Mouse (Mus musculus): ENCODE measurements around the gene Rhd. TPM values are rescaled to one million over a fixed set of nuclear protein-coding genes. Genes with fewer than 3 reads are reported as not detected.

The Rhd gene
- polyA plus RNA-seq, 1 experiment: 1.6 TPM

- no peak for TF ChIP-seq POLR2A (IDR thresholded peaks at IDR 0.05; ENCODE audit: control insufficient read depth, low read depth, low read length)
- peak; percentile 56 for TF ChIP-seq CTCF (IDR thresholded peaks at IDR 0.05; ENCODE audit: control insufficient read depth, insufficient read depth, insufficient replicate concordance, low read depth, low read length)
- Histone ChIP-seq H3K4me3 (ENCODE audit: control insufficient read depth, low read depth, low read length) (peak overlapping the region; percentile 64), H3K27ac (ENCODE audit: control insufficient read depth, insufficient read depth, low read depth, low read length) (no peak overlapping the region), H3K27me3 (ENCODE audit: control insufficient read depth, insufficient read depth, low read length) (no peaks in the 10 kb centered on the region), H3K36me3 (ENCODE audit: control insufficient read depth, insufficient read depth, low read length) (no peaks in the 10 kb centered on the region), H3K4me1 (ENCODE audit: control insufficient read depth, insufficient read depth, low read length) (peaks cover 6% of the 10 kb centered on the region)
Measured at GRCm38 (mm10) chr4:134879410-134879981, 15.2 kb downstream of the Rhd start.

DNA sequence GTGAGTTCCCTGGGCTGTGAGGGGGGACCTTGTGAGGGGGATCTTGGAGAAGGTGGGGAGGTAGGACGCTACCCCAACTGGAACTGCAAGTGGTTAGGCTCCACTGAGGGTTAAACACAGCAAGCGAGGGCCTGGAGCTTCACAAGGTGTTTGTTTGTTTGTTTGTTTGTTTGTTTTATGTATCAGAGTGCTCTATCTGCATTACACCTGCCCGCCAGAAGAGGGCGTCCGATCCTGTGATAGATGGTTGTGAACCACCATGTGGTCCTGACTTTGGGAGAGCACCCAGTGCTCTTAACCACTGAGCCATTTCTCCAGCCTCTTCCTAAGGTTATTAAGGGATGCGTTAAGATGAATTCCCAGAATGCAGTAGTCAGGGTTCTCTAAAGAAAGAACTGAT, 15.7 kb downstream of the Rhd start:
- H3K27me3 ChIP-seq (ENCODE audit: control insufficient read depth, insufficient read depth, low read length): no peaks in the 10 kb centered on the region
- no peaks in the 10 kb centered on the region for H3K36me3 ChIP-seq (ENCODE audit: control insufficient read depth, insufficient read depth, low read length)
- no peak overlapping the region for H3K27ac ChIP-seq (ENCODE audit: control insufficient read depth, insufficient read depth, low read depth, low read length)
- no peak overlapping the region for H3K4me3 ChIP-seq (ENCODE audit: control insufficient read depth, low read depth, low read length)
- peaks cover 6% of the 10 kb centered on the region for H3K4me1 ChIP-seq (ENCODE audit: control insufficient read depth, insufficient read depth, low read length)
- peak; percentile 59; the same call in 1 of the 2 replicates for TF ChIP-seq CTCF (IDR thresholded peaks at IDR 0.05; ENCODE audit: control insufficient read depth, insufficient read depth, insufficient replicate concordance, low read depth, low read length)
- TF ChIP-seq POLR2A (IDR thresholded peaks at IDR 0.05; ENCODE audit: control insufficient read depth, low read depth, low read length): no peak

GRCm38 (mm10) chr4:134883266-134883665, 18.9 kb downstream of the Rhd start:
- H3K4me1 ChIP-seq (ENCODE audit: control insufficient read depth, insufficient read depth, low read length): peaks cover 6% of the 10 kb centered on the region
- TF ChIP-seq POLR2A (IDR thresholded peaks at IDR 0.05; ENCODE audit: control insufficient read depth, low read depth, low read length) (no peak), CTCF (IDR thresholded peaks at IDR 0.05; ENCODE audit: control insufficient read depth, insufficient read depth, insufficient replicate concordance, low read depth, low read length) (peak; percentile 72; the same call in 1 of the 2 replicates)
- no peaks in the 10 kb centered on the region for H3K36me3 ChIP-seq (ENCODE audit: control insufficient read depth, insufficient read depth, low read length)
- no peaks in the 10 kb centered on the region for H3K27me3 ChIP-seq (ENCODE audit: control insufficient read depth, insufficient read depth, low read length)
- no peak overlapping the region for H3K4me3 ChIP-seq (ENCODE audit: control insufficient read depth, low read depth, low read length)
- no peak overlapping the region for H3K27ac ChIP-seq (ENCODE audit: control insufficient read depth, insufficient read depth, low read depth, low read length)

- no peak overlapping the region for H3K4me3 ChIP-seq (ENCODE audit: control insufficient read depth, low read depth, low read length)
- no peaks in the 10 kb centered on the region for H3K27me3 ChIP-seq (ENCODE audit: control insufficient read depth, insufficient read depth, low read length)
- no peak overlapping the region for H3K27ac ChIP-seq (ENCODE audit: control insufficient read depth, insufficient read depth, low read depth, low read length)
- peaks cover 6% of the 10 kb centered on the region for H3K4me1 ChIP-seq (ENCODE audit: control insufficient read depth, insufficient read depth, low read length)
- TF ChIP-seq POLR2A (IDR thresholded peaks at IDR 0.05; ENCODE audit: control insufficient read depth, low read depth, low read length): no peak
- TF ChIP-seq CTCF (IDR thresholded peaks at IDR 0.05; ENCODE audit: control insufficient read depth, insufficient read depth, insufficient replicate concordance, low read depth, low read length): no peak
- H3K36me3 ChIP-seq (ENCODE audit: control insufficient read depth, insufficient read depth, low read length): no peaks in the 10 kb centered on the region
Measured at GRCm38 (mm10) chr4:134883808-134884207, 19.5 kb downstream of the Rhd start.

GRCm38 (mm10) chr4:134884364-134884763, 20.0 kb downstream of the Rhd start:
- no peaks in the 10 kb centered on the region for H3K36me3 ChIP-seq (ENCODE audit: control insufficient read depth, insufficient read depth, low read length)
- H3K4me1 ChIP-seq (ENCODE audit: control insufficient read depth, insufficient read depth, low read length): peaks cover 5% of the 10 kb centered on the region
- H3K4me3 ChIP-seq (ENCODE audit: control insufficient read depth, low read depth, low read length): no peak overlapping the region
- H3K27ac ChIP-seq (ENCODE audit: control insufficient read depth, insufficient read depth, low read depth, low read length): no peak overlapping the region
- no peak for TF ChIP-seq CTCF (IDR thresholded peaks at IDR 0.05; ENCODE audit: control insufficient read depth, insufficient read depth, insufficient replicate concordance, low read depth, low read length)
- no peak for TF ChIP-seq POLR2A (IDR thresholded peaks at IDR 0.05; ENCODE audit: control insufficient read depth, low read depth, low read length)
- H3K27me3 ChIP-seq (ENCODE audit: control insufficient read depth, insufficient read depth, low read length): no peaks in the 10 kb centered on the region

GRCm38 (mm10) chr4:134892096-134892495, 27.8 kb downstream of the Rhd start:
- H3K27me3 ChIP-seq (ENCODE audit: control insufficient read depth, insufficient read depth, low read length): no peaks in the 10 kb centered on the region
- H3K36me3 ChIP-seq (ENCODE audit: control insufficient read depth, insufficient read depth, low read length): no peaks in the 10 kb centered on the region
- TF ChIP-seq CTCF (IDR thresholded peaks at IDR 0.05; ENCODE audit: control insufficient read depth, insufficient read depth, insufficient replicate concordance, low read depth, low read length): no peak
- no peak overlapping the region for H3K4me3 ChIP-seq (ENCODE audit: control insufficient read depth, low read depth, low read length)
- H3K27ac ChIP-seq (ENCODE audit: control insufficient read depth, insufficient read depth, low read depth, low read length): no peak overlapping the region
- H3K4me1 ChIP-seq (ENCODE audit: control insufficient read depth, insufficient read depth, low read length): no peaks in the 10 kb centered on the region

DNA sequence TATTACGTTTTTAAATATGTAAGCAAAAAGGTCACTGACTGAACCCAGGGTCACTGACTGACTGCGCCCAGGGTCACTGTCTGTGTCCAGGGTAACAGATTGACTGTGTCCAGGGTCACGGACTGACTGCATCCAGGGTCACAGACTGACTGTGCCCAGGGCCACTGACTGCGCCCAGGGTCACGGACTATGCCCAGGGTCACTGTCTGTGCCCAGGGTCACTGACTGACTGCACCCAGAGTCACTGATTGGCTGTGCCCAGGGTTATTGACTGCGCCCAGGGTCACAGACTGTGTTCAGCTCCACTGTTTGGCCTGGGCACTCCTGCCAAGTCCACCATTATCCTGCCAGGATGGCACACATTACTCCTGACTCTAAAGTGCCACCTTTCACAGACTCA, 32.9 kb downstream of the Rhd start:
- no peaks in the 10 kb centered on the region for H3K27me3 ChIP-seq (ENCODE audit: control insufficient read depth, insufficient read depth, low read length)
- no peak for TF ChIP-seq CTCF (IDR thresholded peaks at IDR 0.05; ENCODE audit: control insufficient read depth, insufficient read depth, insufficient replicate concordance, low read depth, low read length)
- TF ChIP-seq POLR2A (IDR thresholded peaks at IDR 0.05; ENCODE audit: control insufficient read depth, low read depth, low read length): no peak
- no peak overlapping the region for H3K27ac ChIP-seq (ENCODE audit: control insufficient read depth, insufficient read depth, low read depth, low read length)
- no peaks in the 10 kb centered on the region for H3K36me3 ChIP-seq (ENCODE audit: control insufficient read depth, insufficient read depth, low read length)
- H3K4me1 ChIP-seq (ENCODE audit: control insufficient read depth, insufficient read depth, low read length): no peaks in the 10 kb centered on the region
- H3K4me3 ChIP-seq (ENCODE audit: control insufficient read depth, low read depth, low read length): no peak overlapping the region

DNA sequence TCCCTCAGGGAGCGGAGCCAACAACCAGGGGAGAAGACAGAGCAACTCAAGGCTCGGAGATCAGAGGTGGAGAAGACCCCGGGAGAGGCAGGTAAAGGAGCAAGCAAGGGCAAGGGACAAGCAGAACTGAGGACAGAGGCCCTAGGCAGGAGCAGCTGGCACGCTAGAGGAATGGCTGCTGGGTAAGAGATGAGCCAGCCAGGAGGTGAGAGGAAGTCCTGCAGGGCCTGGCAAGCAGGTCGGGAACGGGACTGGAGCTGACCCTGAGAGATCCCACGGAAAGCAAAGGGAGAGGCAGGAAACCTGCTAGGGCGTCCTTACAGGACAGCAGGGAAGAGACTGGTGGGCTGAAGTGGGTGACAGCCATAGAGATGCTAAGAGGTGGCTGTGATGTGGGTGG, 36.8 kb downstream of the Rhd start:
- no peaks in the 10 kb centered on the region for H3K36me3 ChIP-seq (ENCODE audit: control insufficient read depth, insufficient read depth, low read length)
- no peaks in the 10 kb centered on the region for H3K27me3 ChIP-seq (ENCODE audit: control insufficient read depth, insufficient read depth, low read length)
- no peak overlapping the region for H3K27ac ChIP-seq (ENCODE audit: control insufficient read depth, insufficient read depth, low read depth, low read length)
- H3K4me3 ChIP-seq (ENCODE audit: control insufficient read depth, low read depth, low read length): no peak overlapping the region
- TF ChIP-seq POLR2A (IDR thresholded peaks at IDR 0.05; ENCODE audit: control insufficient read depth, low read depth, low read length) (no peak), CTCF (IDR thresholded peaks at IDR 0.05; ENCODE audit: control insufficient read depth, insufficient read depth, insufficient replicate concordance, low read depth, low read length) (no peak)
- no peaks in the 10 kb centered on the region for H3K4me1 ChIP-seq (ENCODE audit: control insufficient read depth, insufficient read depth, low read length)
